Mouse (Mus musculus) brain, embryonic 14.5 days (tissue): ENCODE measurements around the gene Cntfr. TPM values are rescaled to one million over a fixed set of nuclear protein-coding genes. Genes with fewer than 3 reads are reported as not detected.
A peak's percentile ranks its signal among the peaks of the same experiment; 100 is the strongest.
"Not testable (repeated sequence)": the region's sequence is repeated elsewhere in the genome, so short reads cannot be mapped to it uniquely, and the experiment has no call there.

Experiments used
- DNase-seq: peaks from one replicate; pipeline ENCODE4 v3.0.0-alpha.2; 2011; ENCODE audit warnings: low read depth
- CTCF ChIP-seq: fragments of 200-500 bp; IDR thresholded peaks from 2 replicates; pipeline ENCODE4 v1.5.1; 2012; ENCODE audit warnings: inconsistent platforms, mild to moderate bottlenecking, moderate library complexity, borderline replicate concordance; ENCODE audit not compliant: insufficient read depth, insufficient read length; ENCODE audit errors: extremely low read depth
- POLR2A ChIP-seq: fragments of 200-500 bp; IDR thresholded peaks from 2 replicates; pipeline ENCODE4 v1.6.1; 2012; ENCODE audit warnings: mild to moderate bottlenecking, inconsistent platforms, borderline replicate concordance; ENCODE audit not compliant: poor library complexity, insufficient read depth, insufficient read length, severe bottlenecking; ENCODE audit errors: extremely low read depth
- polyA plus RNA-seq: library from polyadenylated mRNA; depleted of rRNA; stranded (reverse); fragments of >200 nt; gene quantifications from 2 replicates; pipeline ENCODE4 v1.2.3, GENCODE M21; 2012

The Cntfr gene
- polyA plus RNA-seq, 1 experiment, result 109 TPM

- peak; percentile 96 for DNase-seq
- TF ChIP-seq POLR2A (no peak), CTCF (peak; percentile 79)
These were observed 10.2 kb upstream of the Cntfr start for GRCm38 (mm10) chr4:41707011-41707535.

GRCm38 (mm10) chr4:41705922-41706754, 9.2 kb upstream of the Cntfr start:
- DNase-seq, result peak; percentile 68
- TF ChIP-seq POLR2A (no peak), CTCF (no peak)

- TF ChIP-seq CTCF, result no peak
- no peak for TF ChIP-seq POLR2A
- no peak for DNase-seq
These were observed 7.8 kb upstream of the Cntfr start for GRCm38 (mm10) chr4:41704651-41705050.

GRCm38 (mm10) chr4:41702226-41702625, 5.3 kb upstream of the Cntfr start:
- DNase-seq, result not testable (repeated sequence)

- DNase-seq, result not testable (repeated sequence)
These were observed 3.3 kb upstream of the Cntfr start for GRCm38 (mm10) chr4:41700224-41700623.

- DNase-seq, result not testable (repeated sequence)
These were observed 2.9 kb upstream of the Cntfr start, which contains the start of gene Il11ra1 for GRCm38 (mm10) chr4:41699783-41700182. TSS of gene Il11ra1 (plus strand) at chr4:41699989.

- peak; percentile 54 for DNase-seq
These were observed 1.6 kb upstream of the Cntfr start for GRCm38 (mm10) chr4:41698421-41699016.

- DNase-seq, result not testable (repeated sequence)
These were observed 437 bp downstream of the Cntfr start for GRCm38 (mm10) chr4:41696452-41696851.

- DNase-seq, result not testable (repeated sequence)
These were observed 1.1 kb downstream of the Cntfr start for GRCm38 (mm10) chr4:41695800-41696199.

GRCm38 (mm10) chr4:41693511-41693910, 3.4 kb downstream of the Cntfr start:
- not testable (repeated sequence) for DNase-seq

- DNase-seq, result not testable (repeated sequence)
These were observed 6.9 kb downstream of the Cntfr start for GRCm38 (mm10) chr4:41690014-41690413.

GRCm38 (mm10) chr4:41688562-41688961, 8.3 kb downstream of the Cntfr start:
- peak; percentile 74 for DNase-seq

- DNase-seq, result peak; percentile 87
These were observed 10.9 kb downstream of the Cntfr start for GRCm38 (mm10) chr4:41685882-41686492.

GRCm38 (mm10) chr4:41684931-41685453, 11.9 kb downstream of the Cntfr start:
- peak; percentile 82 for DNase-seq

GRCm38 (mm10) chr4:41684131-41684930, 12.6 kb downstream of the Cntfr start:
- peak; percentile 76 for DNase-seq

- DNase-seq, result peak; percentile 75
These were observed 13.6 kb downstream of the Cntfr start for GRCm38 (mm10) chr4:41683303-41683702.
